Mouse (Mus musculus): ENCODE data around the gene Ube2h. TPM values are rescaled to one million over a fixed set of nuclear protein-coding genes. Genes with fewer than 3 reads are reported as not detected.

Gene Ube2h
- 21.6 and 22.5 TPM in 2 replicates for polyA plus RNA-seq (2014; fragmentation: Nextera tagmentation; extraction: Ambion mirVana)

DNA sequence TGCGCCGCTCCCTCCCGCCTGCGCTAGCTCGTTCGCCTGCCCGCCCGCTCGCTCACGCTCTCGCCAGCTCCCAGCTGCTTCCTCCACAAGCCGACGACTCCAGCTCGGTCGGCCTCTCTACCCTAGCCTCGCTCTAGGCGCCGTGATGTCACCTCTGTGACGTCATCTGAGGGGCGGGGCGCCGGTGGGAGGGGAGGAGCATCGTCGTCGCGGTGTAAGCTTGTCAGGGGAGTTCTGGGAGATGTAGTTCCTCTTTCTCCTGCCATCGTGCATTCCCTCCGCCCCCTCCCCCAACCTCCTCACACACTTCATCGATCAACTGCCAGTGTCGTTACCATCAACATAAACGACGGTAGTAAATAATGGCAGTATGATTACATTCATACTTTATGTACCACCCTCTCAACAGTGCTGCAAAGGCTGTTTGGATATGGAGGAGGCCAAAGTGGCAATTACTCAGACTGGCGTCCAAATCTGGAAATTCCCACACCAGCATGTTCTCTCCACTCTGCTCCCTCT lies at the start of gene Ube2h:
Ube2h (minus strand) TSS at position 141 of the 519 bp plus-strand sequence.
- ATAC-seq (replicated peaks; ENCODE audit: low FRiP score) (peak; percentile 82), DNase-seq (ENCODE audit: low spot score) (peak; percentile 100)
- H3K9me3 ChIP-seq (ENCODE audit: control insufficient read depth, low read length), result no peaks in the 10 kb centered on the region
- H3K9ac ChIP-seq (ENCODE audit: low read depth, low read length), result peak within 1 kb of the TSS; percentile 79
- H3K4me1 ChIP-seq (replicated peaks; ENCODE audit: control insufficient read depth, insufficient read depth, low read length), result peaks cover 50% of the 10 kb centered on the region
- peak within 1 kb of the TSS; percentile 68 for H3K4me3 ChIP-seq (ENCODE audit: low read depth, low read length)
- 1% methylated on average over 33 of the region's 33 CpGs for WGBS
- H3K4me2 ChIP-seq, result peak within 1 kb of the TSS; percentile 61
- peak within 1 kb of the TSS; percentile 84 for H3K27ac ChIP-seq (ENCODE audit: low read depth, low read length)
- H3K36me3 ChIP-seq (ENCODE audit: control insufficient read depth, insufficient read depth, low read length), result no peaks in the 10 kb centered on the region
- H3K27me3 ChIP-seq (replicated peaks; ENCODE audit: control insufficient read depth, insufficient read depth, low read length), result no peaks in the 10 kb centered on the region

DNA sequence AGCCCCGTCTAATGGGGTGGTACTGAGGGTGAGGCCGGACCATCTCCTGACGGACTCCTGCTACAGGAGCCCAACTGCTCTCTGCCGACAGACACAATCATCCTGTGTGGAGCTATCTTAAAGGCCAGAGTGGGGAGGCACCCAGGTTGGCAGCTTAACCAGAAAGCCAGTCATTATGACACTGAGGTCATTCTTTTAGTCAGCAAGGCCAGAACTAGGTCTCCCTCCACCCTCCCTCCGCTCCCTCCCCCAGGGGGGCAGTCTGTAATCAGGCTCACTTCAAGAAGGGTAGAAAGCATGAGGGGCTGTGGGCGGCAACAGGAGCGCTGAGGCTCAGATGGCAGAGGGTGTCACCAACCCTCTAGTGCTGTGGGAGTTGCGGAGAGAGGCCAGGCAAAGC lies 49.3 kb upstream of the Ube2h start:
- DNase-seq (ENCODE audit: low spot score), result no peak
- no peak overlapping the region for H3K4me2 ChIP-seq

GRCm38 (mm10) chr6:30352762-30353161 lies 48.4 kb upstream of the Ube2h start:
- Histone ChIP-seq H3K27me3 (replicated peaks; ENCODE audit: control insufficient read depth, insufficient read depth, low read length) (no peaks in the 10 kb centered on the region), H3K4me1 (replicated peaks; ENCODE audit: control insufficient read depth, insufficient read depth, low read length) (no peaks in the 10 kb centered on the region), H3K4me2 (no peak overlapping the region), H3K36me3 (ENCODE audit: control insufficient read depth, insufficient read depth, low read length) (no peaks in the 10 kb centered on the region), H3K9ac (ENCODE audit: low read depth, low read length) (no peak overlapping the region), H3K27ac (ENCODE audit: low read depth, low read length) (no peak overlapping the region), H3K4me3 (ENCODE audit: low read depth, low read length) (no peak overlapping the region), H3K9me3 (ENCODE audit: control insufficient read depth, low read length) (no peaks in the 10 kb centered on the region)
- ATAC-seq (replicated peaks; ENCODE audit: low FRiP score) (no peak), DNase-seq (ENCODE audit: low spot score) (no peak)
- 63% methylated on average over 8 of the region's 8 CpGs for WGBS

More for the DNA sequence above, 49.3 kb upstream of the Ube2h start:
- Histone ChIP-seq H3K27me3 (replicated peaks; ENCODE audit: control insufficient read depth, insufficient read depth, low read length) (no peaks in the 10 kb centered on the region), H3K4me3 (ENCODE audit: low read depth, low read length) (no peak overlapping the region), H3K9me3 (ENCODE audit: control insufficient read depth, low read length) (no peaks in the 10 kb centered on the region), H3K36me3 (ENCODE audit: control insufficient read depth, insufficient read depth, low read length) (no peaks in the 10 kb centered on the region), H3K27ac (ENCODE audit: low read depth, low read length) (no peak overlapping the region), H3K4me1 (replicated peaks; ENCODE audit: control insufficient read depth, insufficient read depth, low read length) (no peaks in the 10 kb centered on the region), H3K9ac (ENCODE audit: low read depth, low read length) (no peak overlapping the region)
- ATAC-seq (replicated peaks; ENCODE audit: low FRiP score), result no peak
- 71% methylated on average over 8 of the region's 8 CpGs for WGBS

DNA sequence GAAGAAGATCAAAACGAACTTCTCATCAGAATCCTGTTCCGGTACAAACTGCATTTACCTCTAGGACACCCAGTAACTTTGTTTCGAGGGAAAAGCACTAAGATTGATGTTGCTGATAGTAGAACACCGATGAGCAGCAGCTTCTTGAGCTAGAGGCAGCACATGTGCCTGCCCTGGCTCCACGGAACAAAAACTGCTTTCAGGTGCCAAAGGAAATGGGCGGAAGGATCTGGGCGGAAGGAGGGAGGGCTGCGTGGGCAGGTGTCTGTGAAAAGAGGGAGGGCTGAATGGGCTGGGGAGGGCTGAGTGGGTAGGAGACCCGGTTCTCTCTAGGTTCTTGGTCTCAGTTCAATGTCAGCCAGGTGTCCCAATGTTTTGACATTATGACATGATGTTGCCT lies 47.0 kb upstream of the Ube2h start:
- WGBS, result 73% methylated on average over 9 of the region's 9 CpGs
- no peak for DNase-seq (ENCODE audit: low spot score)
- H3K27ac ChIP-seq (ENCODE audit: low read depth, low read length), result no peak overlapping the region
- H3K9ac ChIP-seq (ENCODE audit: low read depth, low read length), result no peak overlapping the region
- H3K27me3 ChIP-seq (replicated peaks; ENCODE audit: control insufficient read depth, insufficient read depth, low read length), result no peaks in the 10 kb centered on the region
- H3K9me3 ChIP-seq (ENCODE audit: control insufficient read depth, low read length), result no peaks in the 10 kb centered on the region
- H3K36me3 ChIP-seq (ENCODE audit: control insufficient read depth, insufficient read depth, low read length), result no peaks in the 10 kb centered on the region
- H3K4me1 ChIP-seq (replicated peaks; ENCODE audit: control insufficient read depth, insufficient read depth, low read length), result no peaks in the 10 kb centered on the region
- H3K4me3 ChIP-seq (ENCODE audit: low read depth, low read length), result no peak overlapping the region
- ATAC-seq (replicated peaks; ENCODE audit: low FRiP score), result no peak
- no peak overlapping the region for H3K4me2 ChIP-seq

DNA sequence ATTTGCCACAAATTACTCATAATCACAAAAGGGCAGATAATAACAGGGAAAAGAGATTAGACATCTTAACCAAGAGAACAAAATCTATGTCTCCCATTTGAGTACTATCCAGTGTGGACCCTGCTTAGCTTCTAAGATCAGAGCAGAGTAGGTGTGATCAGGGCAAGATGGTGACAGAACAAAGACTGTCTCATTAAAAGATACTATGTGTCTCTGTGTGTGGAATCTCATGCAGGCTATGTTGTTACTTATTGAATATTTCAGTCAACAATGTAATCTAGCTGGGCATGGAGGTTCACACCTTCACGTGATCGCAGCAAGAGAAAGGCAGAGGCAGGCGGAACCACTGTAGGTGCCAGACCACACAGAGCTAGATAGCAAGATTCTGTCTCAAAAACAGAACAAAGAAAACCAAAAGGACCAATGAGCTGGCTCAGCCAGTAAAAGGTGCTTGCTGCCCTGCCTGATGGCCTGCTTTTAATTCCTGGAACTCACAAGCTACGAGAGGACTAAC lies 43.0 kb upstream of the Ube2h start:
- Histone ChIP-seq H3K27ac (ENCODE audit: low read depth, low read length) (no peak overlapping the region), H3K9me3 (ENCODE audit: control insufficient read depth, low read length) (no peaks in the 10 kb centered on the region), H3K9ac (ENCODE audit: low read depth, low read length) (no peak overlapping the region), H3K4me3 (ENCODE audit: low read depth, low read length) (no peak overlapping the region), H3K4me2 (no peak overlapping the region), H3K27me3 (replicated peaks; ENCODE audit: control insufficient read depth, insufficient read depth, low read length) (no peaks in the 10 kb centered on the region), H3K4me1 (replicated peaks; ENCODE audit: control insufficient read depth, insufficient read depth, low read length) (no peaks in the 10 kb centered on the region), H3K36me3 (ENCODE audit: control insufficient read depth, insufficient read depth, low read length) (no peaks in the 10 kb centered on the region)
- no peak for ATAC-seq (replicated peaks; ENCODE audit: low FRiP score)
- no peak for DNase-seq (ENCODE audit: low spot score)
- WGBS, result 83% methylated on average over 4 of the region's 4 CpGs

DNA sequence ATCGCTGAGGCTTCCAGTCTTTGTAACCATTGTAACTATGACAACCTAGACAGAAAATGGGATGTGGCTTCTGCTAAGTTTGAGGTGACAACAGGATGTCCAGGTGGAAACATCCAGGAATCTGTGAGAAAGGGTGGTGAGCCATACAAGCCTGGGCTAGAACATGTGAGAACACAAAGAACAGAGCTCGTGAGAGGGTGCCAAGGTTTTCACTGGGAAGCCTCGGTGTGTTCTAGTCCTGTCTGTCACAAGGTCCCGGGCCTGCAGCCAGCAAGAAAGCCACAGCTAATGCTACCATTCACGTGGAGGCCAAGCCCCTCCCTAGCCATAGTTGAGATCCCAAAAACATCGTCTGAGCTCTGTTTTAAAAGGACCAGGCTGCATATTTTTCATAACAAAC lies 42.4 kb upstream of the Ube2h start:
- 74% methylated on average over 6 of the region's 6 CpGs for WGBS

DNA sequence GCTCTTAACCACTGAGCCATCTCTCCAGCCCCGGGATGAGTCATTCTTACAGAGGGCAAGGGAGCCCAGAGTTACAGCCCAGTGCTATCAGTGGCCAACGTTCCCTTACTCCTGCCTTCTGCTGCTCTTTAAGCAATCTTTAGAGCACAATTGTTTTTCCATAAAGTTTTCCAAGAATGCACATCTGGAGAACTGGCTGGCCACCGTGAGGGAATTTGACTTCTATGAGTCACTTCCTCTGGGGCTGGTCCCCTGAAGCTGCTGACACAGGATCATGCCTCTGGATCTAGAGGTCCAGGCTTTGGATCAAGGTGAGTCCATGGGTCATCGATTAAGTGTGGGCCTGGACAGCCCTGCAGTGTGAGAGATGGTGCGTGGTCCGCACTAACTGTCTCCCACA lies 39.7 kb upstream of the Ube2h start:
- DNase-seq (ENCODE audit: low spot score), result no peak
- no peak overlapping the region for H3K4me2 ChIP-seq
- H3K27me3 ChIP-seq (replicated peaks; ENCODE audit: control insufficient read depth, insufficient read depth, low read length), result no peaks in the 10 kb centered on the region
- 70% methylated on average over 6 of the region's 6 CpGs for WGBS
- no peak overlapping the region for H3K27ac ChIP-seq (ENCODE audit: low read depth, low read length)
- no peaks in the 10 kb centered on the region for H3K36me3 ChIP-seq (ENCODE audit: control insufficient read depth, insufficient read depth, low read length)
- no peaks in the 10 kb centered on the region for H3K4me1 ChIP-seq (replicated peaks; ENCODE audit: control insufficient read depth, insufficient read depth, low read length)
- no peak overlapping the region for H3K9ac ChIP-seq (ENCODE audit: low read depth, low read length)
- ATAC-seq (replicated peaks; ENCODE audit: low FRiP score), result no peak
- H3K4me3 ChIP-seq (ENCODE audit: low read depth, low read length), result no peak overlapping the region
- H3K9me3 ChIP-seq (ENCODE audit: control insufficient read depth, low read length), result no peaks in the 10 kb centered on the region

More for the DNA sequence above, 42.4 kb upstream of the Ube2h start:
- ATAC-seq (replicated peaks; ENCODE audit: low FRiP score), result no peak
- Histone ChIP-seq H3K9me3 (ENCODE audit: control insufficient read depth, low read length) (no peaks in the 10 kb centered on the region), H3K27me3 (replicated peaks; ENCODE audit: control insufficient read depth, insufficient read depth, low read length) (no peaks in the 10 kb centered on the region), H3K27ac (ENCODE audit: low read depth, low read length) (no peak overlapping the region), H3K4me1 (replicated peaks; ENCODE audit: control insufficient read depth, insufficient read depth, low read length) (no peaks in the 10 kb centered on the region), H3K4me2 (no peak overlapping the region), H3K9ac (ENCODE audit: low read depth, low read length) (no peak overlapping the region), H3K36me3 (ENCODE audit: control insufficient read depth, insufficient read depth, low read length) (no peaks in the 10 kb centered on the region), H3K4me3 (ENCODE audit: low read depth, low read length) (no peak overlapping the region)
- no peak for DNase-seq (ENCODE audit: low spot score)

DNA sequence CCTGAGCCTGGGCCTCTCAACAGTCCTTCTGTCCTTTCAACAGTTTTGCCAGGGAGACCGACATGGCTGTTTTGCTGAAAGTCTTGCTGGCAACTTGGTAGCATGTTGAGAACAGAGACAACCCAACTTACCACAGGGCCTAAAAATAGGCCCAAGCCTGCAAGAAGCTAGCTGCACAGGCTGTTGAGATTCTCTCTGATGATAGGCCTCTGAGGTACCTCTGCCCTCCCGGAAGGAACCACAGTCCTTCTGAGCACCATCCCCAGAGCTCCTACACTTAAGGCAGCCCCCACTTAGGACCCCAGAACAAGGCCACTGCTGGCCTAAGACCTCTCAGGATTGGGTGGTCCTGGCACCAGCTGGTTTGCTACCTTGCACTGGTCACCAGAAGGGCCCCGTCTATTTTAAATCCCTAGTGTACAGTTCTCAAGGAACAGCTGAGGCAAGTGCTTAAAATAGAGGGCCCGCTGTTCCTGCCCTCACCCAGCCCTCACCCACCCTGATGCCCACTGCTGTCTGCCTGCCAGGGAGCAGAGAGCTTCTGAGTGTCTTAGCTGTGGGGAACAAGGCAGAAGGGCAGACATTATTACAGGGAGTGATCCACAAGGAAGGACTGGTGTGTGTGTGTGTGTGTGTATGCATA lies 36.0 kb upstream of the Ube2h start:
- H3K27ac ChIP-seq (ENCODE audit: low read depth, low read length), result no peak overlapping the region
- no peak overlapping the region for H3K9ac ChIP-seq (ENCODE audit: low read depth, low read length)
- H3K36me3 ChIP-seq (ENCODE audit: control insufficient read depth, insufficient read depth, low read length), result no peaks in the 10 kb centered on the region
- no peak for DNase-seq (ENCODE audit: low spot score)
- ATAC-seq (replicated peaks; ENCODE audit: low FRiP score), result no peak
- H3K27me3 ChIP-seq (replicated peaks; ENCODE audit: control insufficient read depth, insufficient read depth, low read length), result no peaks in the 10 kb centered on the region
- H3K4me3 ChIP-seq (ENCODE audit: low read depth, low read length), result no peak overlapping the region
- no peaks in the 10 kb centered on the region for H3K4me1 ChIP-seq (replicated peaks; ENCODE audit: control insufficient read depth, insufficient read depth, low read length)
- H3K4me2 ChIP-seq, result no peak overlapping the region
- no peaks in the 10 kb centered on the region for H3K9me3 ChIP-seq (ENCODE audit: control insufficient read depth, low read length)
- WGBS, result 70% methylated on average over 4 of the region's 4 CpGs

GRCm38 (mm10) chr6:30336912-30337311 lies 32.6 kb upstream of the Ube2h start:
- ATAC-seq (replicated peaks; ENCODE audit: low FRiP score) (0 out of 2 replicates have a peak, but pooled peaks have one; percentile 23), DNase-seq (ENCODE audit: low spot score) (no peak)
- 26% methylated on average over 5 of the region's 5 CpGs for WGBS
- Histone ChIP-seq H3K9me3 (ENCODE audit: control insufficient read depth, low read length) (no peaks in the 10 kb centered on the region), H3K9ac (ENCODE audit: low read depth, low read length) (no peak overlapping the region), H3K4me2 (peak overlapping the region; percentile 13; the same call in 1 of the 2 replicates), H3K27me3 (replicated peaks; ENCODE audit: control insufficient read depth, insufficient read depth, low read length) (no peaks in the 10 kb centered on the region), H3K4me3 (ENCODE audit: low read depth, low read length) (no peak overlapping the region), H3K36me3 (ENCODE audit: control insufficient read depth, insufficient read depth, low read length) (no peaks in the 10 kb centered on the region), H3K27ac (ENCODE audit: low read depth, low read length) (no peak overlapping the region), H3K4me1 (replicated peaks; ENCODE audit: control insufficient read depth, insufficient read depth, low read length) (no peaks in the 10 kb centered on the region)

All from liver, embryonic 11.5 days (tissue).